Mouse (Mus musculus): Measurements from ENCODE around the gene Slc20a1.

Gene Slc20a1

DNA sequence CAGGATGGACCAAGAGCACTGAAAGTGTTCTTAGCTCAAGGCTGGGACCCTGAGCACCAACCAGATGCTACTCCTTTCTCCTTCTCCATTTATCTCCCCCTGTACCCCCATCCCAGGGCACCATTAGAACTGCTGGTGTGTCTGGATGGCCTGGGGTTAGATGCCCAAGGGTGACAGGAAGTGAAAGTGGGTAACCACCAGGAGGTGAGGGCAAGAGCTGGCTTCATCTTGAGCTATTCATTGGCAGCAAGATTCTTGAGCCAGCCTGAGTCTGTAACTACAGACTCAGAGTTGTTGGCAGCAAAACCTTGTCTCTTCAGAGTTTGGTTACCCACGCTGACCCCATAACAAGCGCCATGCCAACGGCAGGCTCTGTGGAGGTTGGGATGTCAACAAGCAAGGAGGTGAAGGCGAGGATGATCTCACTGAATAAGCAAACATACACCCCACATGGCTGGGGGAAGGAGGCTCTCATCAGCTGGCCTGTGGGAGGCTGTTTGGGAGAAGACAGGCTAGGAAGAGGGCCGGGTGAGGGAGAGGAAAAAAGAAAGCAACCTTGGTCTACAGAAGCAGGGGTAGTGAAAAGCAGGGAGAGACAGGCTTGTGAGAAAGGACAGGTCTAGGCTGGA, 12.2 kb upstream of the Slc20a1 start:
- DNase-seq (ENCODE audit: low read depth, low spot score): no peak

DNA sequence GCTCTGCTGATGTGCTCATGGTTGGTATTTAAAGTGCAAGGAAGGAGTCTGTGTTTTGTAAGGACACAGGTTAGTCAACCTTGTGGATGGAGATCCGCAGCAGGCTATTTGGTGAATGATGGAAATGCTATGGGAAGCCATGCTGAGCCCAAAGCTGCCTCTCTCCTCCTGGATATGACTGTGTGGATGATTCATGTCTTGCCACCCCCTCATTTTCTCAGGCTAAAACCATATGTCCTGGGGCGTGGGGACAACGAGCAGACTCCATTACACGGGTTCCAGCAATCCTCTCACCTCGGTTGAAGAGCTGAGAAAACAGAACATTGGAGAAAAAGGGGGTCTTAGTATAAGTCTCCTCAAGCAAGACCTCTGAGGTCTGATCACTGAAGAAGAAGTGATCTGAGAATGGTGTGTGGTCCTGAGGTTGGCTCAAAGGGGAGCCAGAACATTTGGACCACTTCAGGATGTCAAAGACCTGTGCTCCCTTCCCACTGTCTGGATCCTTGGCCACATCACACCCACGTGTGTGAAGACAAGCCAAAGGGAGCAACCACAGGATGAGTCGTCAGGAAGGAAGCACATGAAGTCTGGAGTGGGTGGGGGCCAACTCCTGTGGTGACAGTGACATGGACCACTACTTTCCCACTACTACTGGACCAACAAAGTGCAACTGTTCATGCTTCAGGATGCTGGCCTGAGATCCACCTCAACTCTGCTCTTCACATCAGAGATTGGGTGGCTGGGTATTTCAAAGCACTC, 6.0 kb upstream of the Slc20a1 start:
- no peak for DNase-seq (ENCODE audit: low read depth, low spot score)

DNA sequence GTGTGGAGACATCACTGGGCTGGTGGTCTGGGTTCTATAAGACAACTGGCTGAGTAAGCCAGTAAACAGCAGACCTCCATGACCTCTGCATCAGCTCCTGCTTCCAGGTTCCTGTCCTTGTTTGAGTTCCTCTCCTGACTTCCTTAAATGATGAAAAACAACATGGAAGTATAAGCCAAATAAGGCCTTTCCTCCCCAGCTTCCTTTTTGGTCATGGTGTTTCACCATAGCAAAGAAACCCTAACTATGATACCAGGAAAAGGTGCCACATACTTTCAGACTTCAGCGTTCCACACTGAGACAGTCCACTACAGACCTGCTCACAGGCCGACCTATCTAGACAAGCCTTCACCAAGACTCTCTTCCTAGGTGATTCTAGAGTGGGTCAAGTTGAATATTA, 2.2 kb upstream of the Slc20a1 start:
- no peak for DNase-seq (ENCODE audit: low read depth, low spot score)

- DNase-seq (ENCODE audit: low read depth, low spot score): no peak
Observed at GRCm38 (mm10) chr2:129197197-129197596, 1.4 kb upstream of the Slc20a1 start.

GRCm38 (mm10) chr2:129197843-129198435, 625 bp upstream of the Slc20a1 start:
- DNase-seq (ENCODE audit: low read depth, low spot score): no peak

- DNase-seq (ENCODE audit: low read depth, low spot score): peak; percentile 50
Observed at GRCm38 (mm10) chr2:129199328-129200085, 943 bp downstream of the Slc20a1 start.

- no peak for DNase-seq (ENCODE audit: low read depth, low spot score)
Observed at GRCm38 (mm10) chr2:129205000-129205399, 6.4 kb downstream of the Slc20a1 start.

GRCm38 (mm10) chr2:129206824-129207223, 8.3 kb downstream of the Slc20a1 start:
- DNase-seq (ENCODE audit: low read depth, low spot score): peak; percentile 46

GRCm38 (mm10) chr2:129208181-129208746, 9.7 kb downstream of the Slc20a1 start:
- no peak for DNase-seq (ENCODE audit: low read depth, low spot score)

DNA sequence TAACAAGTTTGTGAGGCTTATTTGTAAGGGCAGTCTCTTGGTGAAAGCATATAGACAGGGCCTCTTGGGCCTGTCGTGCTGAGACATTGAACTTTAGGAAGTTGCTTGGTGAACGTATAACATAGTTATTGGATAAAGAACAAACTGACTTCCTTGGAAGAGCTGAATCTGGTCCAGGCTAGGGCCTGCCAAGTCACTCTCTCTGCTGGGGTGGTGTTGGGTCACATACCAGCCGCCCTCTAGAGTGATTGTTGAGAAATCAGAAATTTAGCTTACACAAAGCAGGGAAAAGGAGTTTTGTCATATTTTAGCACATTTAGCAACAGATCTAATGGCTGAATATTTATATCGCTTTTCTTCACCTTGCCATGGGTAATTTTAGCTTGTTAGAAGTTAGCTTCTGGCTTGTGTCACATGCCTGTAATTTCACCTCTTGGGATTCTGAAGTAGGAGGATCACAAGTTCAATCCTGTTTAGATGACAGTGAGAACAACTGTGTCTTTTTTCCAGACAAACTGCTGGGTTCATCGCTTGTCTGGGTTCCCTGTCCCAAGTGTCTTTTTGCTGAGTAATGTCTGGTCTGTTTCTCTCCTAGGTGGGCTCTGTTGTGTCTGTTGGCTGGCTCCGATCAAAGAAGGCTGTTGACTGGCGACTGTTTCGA, 11.7 kb downstream of the Slc20a1 start:
- no peak for DNase-seq (ENCODE audit: low read depth, low spot score)

DNA sequence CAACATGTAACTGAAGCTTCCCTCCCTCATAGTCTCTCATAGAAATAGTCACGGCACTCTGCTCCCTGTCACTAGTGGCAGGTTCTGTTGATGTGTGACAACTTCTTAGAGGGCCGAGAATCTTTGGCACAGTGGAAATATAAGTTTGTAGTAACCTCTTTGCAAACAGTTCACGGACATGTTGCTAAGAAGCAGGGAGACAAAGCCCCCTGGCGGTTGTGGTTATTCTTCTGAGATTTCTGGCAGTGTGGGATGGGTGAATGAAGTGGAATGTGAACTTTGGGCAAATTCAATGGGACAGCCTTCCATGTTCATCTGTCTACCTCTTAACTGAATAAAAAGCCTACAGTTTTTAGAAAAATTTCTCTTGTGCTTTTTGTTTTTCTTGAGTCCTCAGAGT, 12.7 kb downstream of the Slc20a1 start:
- DNase-seq (ENCODE audit: low read depth, low spot score): no peak

DNA sequence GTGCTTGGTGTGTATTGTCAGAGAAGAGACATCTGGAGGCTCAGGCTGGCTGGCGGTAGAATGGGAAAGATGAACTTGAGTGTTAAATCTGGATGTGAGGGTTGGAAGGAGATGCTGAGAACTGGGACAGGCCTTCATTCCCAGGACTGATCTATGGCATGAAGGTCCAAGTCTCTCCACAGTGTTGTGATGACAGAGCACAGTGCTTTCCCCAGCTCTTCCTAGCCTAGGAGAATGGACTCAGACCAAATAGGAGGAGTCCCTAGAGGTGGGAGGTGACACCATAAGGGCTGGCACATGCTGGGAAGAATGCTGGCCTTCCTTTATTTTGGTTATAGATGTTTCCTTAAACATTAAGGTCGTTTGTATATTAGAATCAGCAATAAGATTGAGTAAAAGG, 13.4 kb downstream of the Slc20a1 start:
- DNase-seq (ENCODE audit: low read depth, low spot score): no peak

DNA sequence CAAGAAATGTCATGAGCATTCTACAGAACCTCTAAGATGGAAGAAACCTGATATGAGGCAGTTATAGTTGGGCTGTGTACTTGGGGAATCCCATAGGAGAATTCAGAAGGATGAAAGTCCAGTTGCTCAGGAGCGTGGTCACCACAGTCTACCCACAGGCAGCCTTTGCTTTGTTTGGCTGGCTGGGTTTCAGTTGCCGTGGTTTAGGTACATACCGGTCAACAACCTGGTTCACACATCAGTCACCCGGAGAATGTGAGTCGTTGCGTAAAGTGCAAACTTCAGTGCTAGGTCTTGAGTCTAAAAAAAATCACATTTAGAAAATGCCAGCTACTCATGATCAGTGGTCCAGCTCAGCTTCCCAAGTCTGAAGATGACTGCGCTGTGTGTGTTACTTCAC, 14.0 kb downstream of the Slc20a1 start:
- DNase-seq (ENCODE audit: low read depth, low spot score): no peak

DNA sequence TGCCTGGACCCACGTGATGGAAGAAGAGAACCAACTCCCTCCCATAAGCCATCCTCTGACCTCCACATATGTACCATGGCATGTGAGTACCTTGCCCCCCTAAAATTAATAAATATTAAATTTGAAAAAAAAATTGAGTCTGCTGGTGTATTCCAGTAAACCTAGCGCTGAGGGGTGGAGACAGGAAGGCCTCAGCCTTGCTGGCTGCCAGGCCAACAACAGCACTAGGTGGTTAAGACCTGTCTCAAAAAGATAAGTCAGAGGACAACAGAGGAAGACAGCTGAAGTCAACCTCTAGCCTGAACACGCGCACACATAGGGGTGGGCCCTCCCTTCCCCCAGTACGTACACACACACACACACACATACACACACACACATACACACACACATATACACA, 16.2 kb downstream of the Slc20a1 start:
- no peak for DNase-seq (ENCODE audit: low read depth, low spot score)

DNA sequence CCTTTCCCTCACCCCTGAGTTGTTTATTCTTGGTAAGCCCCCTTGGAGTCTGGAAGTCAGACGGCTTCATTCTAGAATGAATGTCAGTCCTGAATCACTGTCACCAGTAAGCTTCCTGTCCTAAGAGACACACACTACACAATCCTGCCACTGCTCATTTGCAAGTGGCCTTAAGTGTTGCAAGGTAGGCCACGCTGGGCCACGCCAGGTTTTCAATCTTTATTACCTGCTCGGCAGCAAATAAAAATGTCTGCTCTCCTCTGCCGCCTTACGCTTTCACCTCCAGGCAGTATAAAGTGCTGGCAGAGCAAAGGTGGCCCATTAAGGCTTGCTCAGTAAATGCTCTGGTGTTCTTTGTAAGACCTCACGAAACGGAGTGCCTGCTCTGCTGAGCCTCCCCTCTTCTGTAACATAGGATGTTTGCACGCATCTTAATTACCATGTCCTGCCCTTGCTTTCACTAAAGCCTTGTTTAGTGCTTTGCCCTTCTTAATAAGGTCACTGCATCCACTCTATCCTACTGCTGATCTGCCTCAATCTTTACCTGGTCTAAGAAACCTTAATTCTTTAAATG, 19.1 kb downstream of the Slc20a1 start:
- DNase-seq (ENCODE audit: low read depth, low spot score): no peak

DNA sequence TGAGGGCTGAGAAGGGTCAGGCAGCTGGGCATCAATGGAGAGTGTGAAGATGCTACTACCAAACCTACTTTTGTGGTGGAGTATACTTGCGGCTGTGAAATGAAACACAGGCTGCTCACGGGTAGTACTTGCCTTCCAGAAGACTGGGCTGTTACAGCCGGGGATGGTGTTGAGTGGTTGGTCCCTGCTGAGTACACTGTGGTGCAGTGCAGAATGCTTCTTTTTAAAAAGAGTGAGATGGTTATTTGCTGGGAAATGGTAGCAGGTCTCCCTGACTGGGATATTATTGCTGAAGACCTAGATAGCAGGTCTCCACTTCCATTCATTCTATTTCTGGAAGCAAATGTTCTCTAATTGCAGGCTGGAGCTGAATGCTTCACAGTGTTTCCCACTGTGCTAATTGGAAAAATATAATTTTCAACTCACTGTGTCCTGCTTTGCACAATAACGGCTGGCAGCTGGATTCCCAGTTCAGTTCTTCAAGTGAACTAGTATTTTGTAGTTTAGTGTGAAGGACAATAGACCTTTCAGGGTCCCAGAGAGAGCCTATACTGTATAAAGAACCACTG, 20.1 kb downstream of the Slc20a1 start:
- DNase-seq (ENCODE audit: low read depth, low spot score): no peak

GRCm38 (mm10) chr2:129221097-129221632, 22.6 kb downstream of the Slc20a1 start:
- no peak for DNase-seq (ENCODE audit: low read depth, low spot score)

DNA sequence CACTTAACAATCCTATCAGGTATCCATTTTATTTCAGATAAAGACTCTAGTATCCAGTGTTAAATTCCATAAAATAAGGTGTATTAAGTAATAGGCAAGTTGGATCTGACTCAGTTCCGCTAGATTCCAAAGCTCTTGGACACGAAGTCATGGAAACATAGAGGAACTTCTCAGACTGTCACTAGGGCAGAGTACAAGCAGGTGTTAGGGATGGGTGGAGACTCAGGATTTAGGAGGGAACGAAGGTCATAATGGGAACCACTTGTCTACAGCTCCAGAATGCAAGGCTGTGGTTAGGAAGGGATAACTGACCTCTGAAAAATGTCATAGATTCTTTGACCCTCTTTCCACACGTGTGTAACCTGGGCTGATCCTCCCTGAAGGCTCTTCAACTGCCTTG, 25.6 kb downstream of the Slc20a1 start:
- no peak for DNase-seq (ENCODE audit: low read depth, low spot score)

DNA sequence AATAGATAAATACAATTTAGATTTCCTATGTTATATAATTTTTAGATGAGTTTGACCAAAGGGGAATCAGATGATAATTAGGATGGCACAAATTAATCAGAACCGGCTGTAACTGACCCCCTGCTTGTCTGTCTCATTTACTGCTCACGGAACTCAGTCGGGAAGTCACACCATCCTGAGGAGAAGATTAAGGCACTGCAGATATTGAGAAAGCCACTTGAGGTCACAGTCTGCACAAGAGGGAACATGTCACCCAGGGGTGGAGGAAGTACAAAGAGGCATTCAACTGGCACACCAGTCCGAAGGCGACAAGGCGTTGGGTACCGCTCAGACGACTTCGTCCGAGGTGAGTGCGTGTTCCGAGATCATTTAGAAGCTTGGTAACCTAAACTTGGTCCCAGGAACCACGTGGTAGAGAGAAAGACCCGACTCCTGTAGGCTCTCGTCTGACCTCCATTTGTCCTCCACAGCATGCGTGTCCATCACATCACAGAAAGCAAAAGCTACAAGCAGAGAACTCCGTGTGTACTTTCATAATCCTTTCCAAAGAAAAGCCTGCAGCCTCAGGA, 26.8 kb downstream of the Slc20a1 start:
- no peak for DNase-seq (ENCODE audit: low read depth, low spot score)

GRCm38 (mm10) chr2:129226296-129226851, 27.8 kb downstream of the Slc20a1 start:
- peak; percentile 87 for DNase-seq (ENCODE audit: low read depth, low spot score)
